Mouse (Mus musculus): ENCODE data around the gene Ttc23.

Ttc23 gene

DNA sequence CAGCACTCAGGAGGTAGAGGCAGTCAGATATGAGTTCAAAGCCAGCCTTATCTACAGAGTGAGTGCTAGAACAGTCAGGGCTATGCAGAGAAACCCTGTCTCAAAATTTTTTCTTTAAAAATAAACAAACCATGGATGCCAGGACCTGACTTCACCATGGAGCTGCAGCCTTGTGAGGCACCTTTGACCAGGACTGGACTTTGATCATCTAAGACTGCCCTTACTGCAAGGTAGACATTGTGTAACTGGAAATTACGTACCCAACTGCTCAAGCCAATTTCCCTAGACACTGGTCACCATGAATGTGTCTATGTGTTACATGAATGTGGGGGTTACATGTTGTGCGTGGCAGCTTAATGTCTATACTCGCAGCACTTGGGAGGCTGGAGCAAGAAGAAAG is 13.0 kb upstream of the Ttc23 start:
- ChIA-PET POLR2A (interaction anchor here in 3 of 4 experiments (0.8 to 3.7 kb wide), 3 partner anchors 8 to 20 kb away, joined by 3 to 12 read pairs (median 4); partner anchors contain the start of gene Lrrc28 (in 2 of the 3)), CTCF (no interaction called here)

DNA sequence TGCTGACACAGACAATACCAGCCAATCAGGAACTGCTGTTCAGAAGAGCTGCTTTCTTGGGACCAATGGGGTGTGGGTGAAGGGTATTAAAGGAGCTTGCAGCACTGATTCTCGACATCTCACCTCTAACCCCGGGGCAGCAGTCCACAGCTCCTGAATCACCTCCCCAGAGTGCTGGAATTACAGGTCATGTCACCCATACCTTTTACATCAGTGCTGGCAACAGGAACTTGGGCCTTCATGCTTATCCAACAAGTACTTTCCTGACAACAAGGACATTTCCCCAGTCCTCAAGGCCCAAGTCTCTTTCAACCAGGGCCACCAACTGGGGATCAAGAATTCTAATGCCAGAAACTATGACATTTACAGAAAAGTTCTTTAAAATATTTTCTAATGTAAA is 11.0 kb upstream of the Ttc23 start:
- POLR2A ChIA-PET = interaction anchor here in 1 of 4 experiments (0.8 kb wide), 1 partner anchor 262 kb away, joined by 3 read pairs; no protein-coding TSS in a partner anchor
- CTCF ChIA-PET = interaction anchor here in 1 of 4 experiments (0.7 kb wide), 1 partner anchor 874 kb away, joined by 3 read pairs; no protein-coding TSS in a partner anchor

DNA sequence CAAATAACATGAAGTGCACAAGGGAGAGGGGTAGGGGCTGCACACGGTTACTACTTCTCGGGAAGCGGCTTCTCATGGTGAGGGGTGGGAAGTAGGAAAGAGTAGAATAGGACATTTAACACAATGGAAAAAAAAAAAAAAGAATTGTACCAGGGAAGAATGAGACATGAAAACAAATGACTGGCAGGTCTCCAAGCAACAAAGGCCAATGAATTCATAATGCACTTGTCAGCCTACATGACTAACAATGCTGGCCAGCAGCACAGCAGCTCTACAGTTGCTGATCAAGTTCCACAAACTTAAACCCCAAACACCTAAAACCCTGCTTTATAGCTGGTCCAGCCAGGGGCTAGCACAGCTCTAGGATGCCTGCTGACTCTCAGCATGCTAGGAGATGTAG is 8.2 kb upstream of the Ttc23 start:
- POLR2A ChIA-PET = interaction anchor here in 2 of 4 experiments (0.7 to 0.9 kb wide), 3 partner anchors 21 to 32 kb away, joined by 3 read pairs; no protein-coding TSS in a partner anchor
- CTCF ChIA-PET = interaction anchor here in 1 of 4 experiments (0.5 to 0.6 kb wide), 2 partner anchors 102 to 440 kb away, joined by 14 to 24 read pairs; no protein-coding TSS in a partner anchor

DNA sequence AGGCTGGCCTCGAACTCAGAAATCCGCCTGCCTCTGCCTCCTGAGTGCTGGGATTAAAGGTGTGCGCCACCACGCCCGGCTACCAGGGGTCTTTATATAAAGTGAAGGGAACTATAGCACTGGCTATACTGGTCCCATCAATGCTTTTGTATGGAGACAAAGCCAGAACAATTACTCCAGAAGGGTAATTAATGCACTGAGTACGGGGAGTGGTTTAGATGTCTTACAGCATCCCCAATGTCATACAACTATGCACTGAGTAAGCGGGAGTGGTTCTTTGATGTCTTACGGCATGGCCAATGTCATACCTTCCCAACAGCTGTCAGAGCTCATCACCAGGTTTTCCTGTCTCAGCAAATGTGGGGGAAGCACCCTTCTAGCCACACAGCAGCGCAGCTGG is 4.3 kb upstream of the Ttc23 start:
- ChIA-PET CTCF (interaction anchor here in 1 of 4 experiments (0.6 kb wide), 1 partner anchor 14 kb away, joined by 3 read pairs; no protein-coding TSS in a partner anchor), POLR2A (interaction anchor here in 3 of 4 experiments (0.7 to 2.7 kb wide), 13 partner anchors 10 to 644 kb away, joined by 3 to 12 read pairs (median 4); no protein-coding TSS in a partner anchor)

DNA sequence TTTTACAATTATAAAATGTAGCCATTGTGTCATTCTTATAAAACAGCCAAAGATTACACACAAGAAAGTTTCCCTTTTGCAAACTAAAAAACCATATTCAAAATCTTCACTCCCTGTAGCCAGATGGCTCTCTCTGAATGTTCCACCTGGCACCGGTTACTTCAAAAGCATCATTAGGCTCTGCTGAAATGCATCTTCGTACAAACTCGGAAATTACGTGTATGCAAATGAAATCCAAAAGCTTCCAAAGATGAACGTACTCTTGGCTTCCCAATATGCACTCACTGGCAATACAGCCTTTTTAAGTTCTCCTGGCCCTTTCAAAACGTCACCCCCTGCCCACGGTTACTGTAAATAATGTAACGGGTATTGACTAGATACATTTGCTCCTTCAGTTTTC is 2.9 kb upstream of the Ttc23 start:
- POLR2A ChIA-PET = interaction anchor here in 1 of 4 experiments (0.8 to 2.7 kb wide), 3 partner anchors 16 to 22 kb away, joined by 3 to 9 read pairs (median 4); no protein-coding TSS in a partner anchor
- CTCF ChIA-PET = interaction anchor here in 1 of 4 experiments (1.5 kb wide), 1 partner anchor 15 kb away, joined by 4 read pairs; no protein-coding TSS in a partner anchor

DNA sequence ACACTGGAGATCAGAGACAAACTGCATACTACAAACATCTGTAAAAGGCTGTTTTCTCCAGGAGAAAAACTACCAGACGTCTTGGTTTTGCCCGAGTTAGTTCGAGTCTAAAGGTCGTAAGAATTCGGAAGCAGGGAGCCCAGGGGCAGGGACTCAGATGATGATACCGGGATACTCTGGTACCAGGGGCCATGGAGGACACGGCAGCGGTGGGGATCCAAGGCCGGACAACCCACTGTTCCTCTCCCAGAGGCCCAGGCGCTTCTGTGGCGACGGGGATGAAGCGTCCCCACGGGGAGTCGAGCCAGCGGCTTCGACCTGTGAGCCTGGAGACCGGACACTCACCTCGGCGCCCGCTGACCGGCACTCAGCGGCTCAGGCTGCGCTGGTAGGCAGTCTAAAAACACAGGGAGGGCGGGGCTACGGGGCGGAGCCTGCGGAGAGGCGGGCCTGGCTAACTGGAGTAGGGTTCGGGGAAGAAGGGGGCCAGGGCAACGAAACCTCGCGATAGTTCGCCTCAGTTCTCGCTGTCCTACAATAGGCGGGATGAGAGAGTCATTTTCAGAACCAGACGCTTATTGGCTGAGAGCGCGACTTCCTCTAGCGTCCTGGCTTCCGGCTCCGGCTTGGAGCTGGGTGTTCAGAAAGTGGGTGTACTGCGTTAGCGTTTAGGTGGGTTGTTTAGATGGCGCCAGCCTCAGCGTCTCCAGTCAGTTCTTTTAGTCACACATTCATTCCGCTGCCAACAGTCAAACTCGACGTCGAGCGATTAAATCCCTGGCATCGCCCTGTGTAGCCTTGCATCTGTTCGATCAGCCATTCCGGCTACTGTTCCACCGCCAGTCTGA is 2.2 kb upstream of the Ttc23 start, which contains the start of gene Lrrc28:
Lrrc28 (minus strand) TSS at position 436 of the 848 bp plus-strand sequence.
- POLR2A ChIA-PET = interaction anchor here (0.6 to 2.7 kb wide), 33 partner anchors 10 to 1217 kb away, joined by 3 to 36 read pairs (median 4); partner anchors contain the start of genes Aldh1a3 (in 1 of the 4), Igf1r (in 1 of the 4) and Synm (in 1 of the 4)

DNA sequence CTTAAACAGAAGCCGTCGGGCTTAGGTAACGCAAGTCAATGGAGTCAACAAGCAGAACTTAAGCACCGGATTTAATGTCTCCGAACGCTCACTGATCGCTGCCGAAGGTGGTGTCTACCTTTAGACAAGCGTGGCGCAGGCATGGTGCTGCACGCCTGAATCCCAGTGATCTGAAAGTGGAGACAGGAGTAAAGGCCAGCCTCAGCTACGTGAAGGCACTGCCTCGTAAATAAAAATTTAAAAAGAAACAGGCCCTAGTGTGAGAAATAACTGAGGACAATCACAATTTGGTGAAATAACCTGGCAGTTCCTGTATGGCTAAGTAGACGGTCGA is 1.6 kb upstream of the Ttc23 start:
- ChIA-PET CTCF (interaction anchor here in 2 of 4 experiments (0.8 to 1.5 kb wide), 4 partner anchors 16 to 657 kb away, joined by 3 to 4 read pairs (median 4); no protein-coding TSS in a partner anchor), POLR2A (interaction anchor here in 3 of 4 experiments (0.6 to 2.7 kb wide), 29 partner anchors 9 to 1218 kb away, joined by 3 to 36 read pairs (median 4); partner anchors contain the start of genes Aldh1a3 (in 1 of the 3), Igf1r (in 1 of the 3) and Synm (in 1 of the 3))

More for the DNA sequence above, 2.2 kb upstream of the Ttc23 start, which contains the start of gene Lrrc28:
- CTCF ChIA-PET = interaction anchor here in 2 of 4 experiments (0.6 to 1.5 kb wide), 5 partner anchors 15 to 984 kb away, joined by 3 to 4 read pairs (median 4); no protein-coding TSS in a partner anchor

DNA sequence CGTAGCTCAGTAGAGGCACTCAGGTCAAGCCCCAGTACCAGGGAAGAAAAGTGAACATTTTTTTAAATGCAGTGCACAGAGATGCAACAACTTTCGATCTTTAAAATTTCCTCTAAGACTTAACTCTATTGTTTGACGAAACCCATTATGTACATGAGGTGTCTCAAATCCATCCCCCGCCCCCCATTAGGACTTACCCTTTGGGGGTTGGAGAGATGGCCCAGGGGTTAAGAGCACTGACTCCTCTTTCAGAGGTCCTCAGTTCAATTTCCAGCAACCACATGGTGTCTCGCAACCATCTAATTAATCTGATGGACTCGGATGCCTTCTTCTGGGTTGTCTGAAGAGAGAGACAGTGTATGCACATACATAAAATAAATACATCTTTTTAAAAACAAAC is 1.1 kb upstream of the Ttc23 start:
- POLR2A ChIA-PET = interaction anchor here in 3 of 4 experiments (0.7 to 2.7 kb wide), 21 partner anchors 9 to 957 kb away, joined by 3 to 36 read pairs (median 6); no protein-coding TSS in a partner anchor
- CTCF ChIA-PET = interaction anchor here in 2 of 4 experiments (0.8 to 1.9 kb wide), 3 partner anchors 16 to 113 kb away, joined by 3 to 7 read pairs (median 4); partner anchors contain the start of gene Synm (in 1 of the 2)

DNA sequence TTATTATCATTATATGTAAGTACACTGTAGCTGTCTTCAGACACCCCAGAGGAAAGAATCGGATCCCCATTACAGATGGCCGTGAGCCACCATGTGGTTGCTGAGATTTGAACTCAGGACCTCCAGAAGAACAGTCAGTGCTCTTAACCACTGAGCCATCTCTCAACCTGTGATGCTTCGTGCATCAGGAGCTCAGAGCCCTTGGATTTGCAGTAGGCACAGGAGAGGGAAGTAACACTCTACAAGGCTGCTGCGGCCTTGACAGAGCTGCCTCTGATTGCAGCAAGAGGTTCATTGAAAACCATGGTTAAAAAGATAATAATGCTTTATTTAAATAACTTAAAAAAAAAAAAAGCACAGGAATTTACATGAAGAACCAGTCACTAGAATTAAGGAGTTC is 1.2 kb downstream of the Ttc23 start:
- POLR2A ChIA-PET = interaction anchor here in 1 of 4 experiments (1.0 to 1.6 kb wide), 3 partner anchors 15 to 23 kb away, joined by 3 to 4 read pairs (median 3); no protein-coding TSS in a partner anchor

DNA sequence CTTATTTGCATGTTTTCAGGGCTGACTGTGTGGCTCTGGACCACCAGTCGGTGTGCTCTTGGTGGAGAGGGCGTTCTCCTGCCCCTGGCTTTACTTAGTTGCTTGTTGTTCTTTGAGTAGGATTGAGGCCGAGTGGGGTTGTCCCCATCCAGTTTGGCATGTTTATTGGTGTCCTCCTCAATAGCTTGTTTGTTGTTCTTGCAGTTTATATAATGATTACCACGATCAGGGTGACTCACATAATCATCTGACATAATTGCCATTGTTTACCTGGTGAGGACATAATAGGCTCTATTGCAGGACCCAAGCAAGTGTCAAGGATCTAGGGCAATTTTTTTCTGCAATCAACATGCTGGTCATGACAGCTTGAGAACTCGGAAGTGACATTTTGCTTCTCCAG is 5.0 kb downstream of the Ttc23 start:
- ChIA-PET CTCF (no interaction called here), POLR2A (interaction anchor here in 1 of 4 experiments (1.3 to 3.0 kb wide), 2 partner anchors 12 to 20 kb away, joined by 3 to 14 read pairs; no protein-coding TSS in a partner anchor)

More for the DNA sequence above, 1.2 kb downstream of the Ttc23 start:
- CTCF ChIA-PET = no interaction called here

DNA sequence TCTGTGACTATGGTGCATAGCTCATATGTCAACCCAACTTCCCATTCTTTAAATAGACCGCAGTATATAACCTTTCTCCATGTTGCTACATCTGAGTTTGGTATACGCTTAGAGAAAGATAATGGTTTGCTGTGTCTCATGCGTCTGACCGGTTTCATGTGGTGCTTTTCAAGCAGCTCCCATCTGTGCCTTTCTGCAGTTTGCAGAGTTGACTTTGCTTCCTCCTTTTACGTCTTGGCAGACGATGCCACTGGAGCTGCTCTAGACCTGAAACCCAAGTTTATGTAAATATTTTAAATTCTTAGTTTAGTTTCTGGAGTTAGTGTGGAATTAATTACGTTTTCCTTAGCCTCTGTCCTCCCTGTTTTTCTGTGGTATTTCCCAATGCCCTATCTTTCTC is 7.5 kb downstream of the Ttc23 start:
- CTCF ChIA-PET = interaction anchor here in 3 of 4 experiments (0.6 to 1.7 kb wide), 4 partner anchors 18 to 79 kb away, joined by 3 to 5 read pairs (median 3); no protein-coding TSS in a partner anchor
- POLR2A ChIA-PET = interaction anchor here in 3 of 4 experiments (0.6 to 3.6 kb wide), 13 partner anchors 8 to 105 kb away, joined by 3 to 36 read pairs (median 4); partner anchors contain the start of genes Lrrc28 (in 3 of the 3), Ttc23 (in 2 of the 3) and Synm (in 1 of the 3)

DNA sequence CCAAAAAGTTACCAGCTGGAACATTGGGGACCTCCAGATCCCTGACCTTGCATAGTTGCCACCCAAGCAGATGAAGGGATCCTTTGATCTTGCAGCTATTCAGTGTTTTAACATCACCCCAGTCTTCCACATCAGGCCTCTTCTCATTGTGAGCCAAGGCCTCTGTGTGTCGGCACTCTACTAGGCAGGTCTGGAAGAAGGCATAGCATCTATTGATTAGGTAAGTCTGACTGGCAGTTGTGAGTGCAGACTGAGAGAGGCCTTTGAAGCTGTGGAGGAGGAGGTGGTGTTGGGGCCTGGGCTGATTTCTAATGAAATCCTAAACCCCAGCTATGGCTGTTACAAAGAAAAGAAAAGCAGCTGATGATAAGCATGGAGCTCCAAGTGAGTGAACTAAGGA is 8.0 kb downstream of the Ttc23 start:
- POLR2A ChIA-PET = interaction anchor here in 3 of 4 experiments (0.8 to 3.6 kb wide), 13 partner anchors 8 to 105 kb away, joined by 3 to 36 read pairs (median 4); partner anchors contain the start of genes Lrrc28 (in 3 of the 3), Ttc23 (in 3 of the 3) and Synm (in 1 of the 3)
- CTCF ChIA-PET = interaction anchor here in 3 of 4 experiments (0.6 to 1.7 kb wide), 3 partner anchors 17 to 39 kb away, joined by 3 to 5 read pairs (median 3); no protein-coding TSS in a partner anchor

DNA sequence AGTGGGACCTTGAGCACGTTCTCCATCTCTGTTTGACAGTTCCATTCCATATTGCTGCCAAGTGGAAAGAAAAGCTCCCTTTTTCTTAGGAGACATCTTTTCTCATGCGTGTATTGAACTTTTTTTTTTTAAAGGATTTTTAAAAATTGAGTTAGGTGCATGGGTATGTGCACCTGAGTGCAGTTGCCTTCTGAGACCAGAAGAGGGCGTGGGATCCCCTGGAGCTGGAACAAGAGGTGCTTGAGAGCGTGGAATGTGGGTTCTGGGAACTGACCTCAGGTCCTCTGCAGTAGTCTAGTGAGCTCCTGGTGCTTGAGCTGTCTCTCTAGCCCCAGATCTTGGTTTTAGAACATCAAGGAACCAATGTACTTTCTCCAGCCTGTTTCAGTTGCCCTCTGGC is 10.9 kb downstream of the Ttc23 start:
- POLR2A ChIA-PET = interaction anchor here in 2 of 4 experiments (0.6 to 1.7 kb wide), 5 partner anchors 9 to 472 kb away, joined by 3 to 8 read pairs (median 4); partner anchors contain the start of gene Lrrc28 (in 2 of the 2)
- CTCF ChIA-PET = interaction anchor here (0.5 to 2.9 kb wide), 9 partner anchors 8 to 313 kb away, joined by 3 to 11 read pairs (median 4); partner anchors contain the start of genes Synm (in 2 of the 4) and Ttc23 (in 1 of the 4)

DNA sequence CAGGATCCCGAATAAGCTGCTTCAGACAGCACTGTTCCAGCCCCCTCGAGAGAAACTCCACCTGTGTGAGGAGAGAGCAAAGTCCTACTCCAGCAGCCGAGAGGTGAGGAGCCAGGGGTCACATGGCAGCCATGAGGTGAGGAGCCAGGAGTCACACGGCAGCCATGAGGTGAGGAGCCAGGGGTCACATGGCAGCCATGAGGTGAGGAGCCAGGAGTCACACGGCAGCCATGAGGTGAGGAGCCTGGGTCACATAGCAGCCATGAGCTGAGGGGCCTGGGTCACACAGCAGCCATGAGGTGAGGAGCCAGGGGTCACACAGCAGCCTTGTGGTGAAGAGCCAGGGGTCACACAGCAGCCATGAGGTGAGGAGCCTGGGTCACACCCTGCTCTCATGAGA is 15.2 kb downstream of the Ttc23 start:
- ChIA-PET CTCF (interaction anchor here in 2 of 4 experiments (1.4 to 1.7 kb wide), 3 partner anchors 10 to 97 kb away, joined by 4 to 6 read pairs (median 4); partner anchors contain the start of gene Synm (in 1 of the 2)), POLR2A (interaction anchor here in 3 of 4 experiments (0.7 to 4.4 kb wide), 12 partner anchors 8 to 97 kb away, joined by 3 to 14 read pairs (median 4); partner anchors contain the start of genes Lrrc28 (in 2 of the 3), Ttc23 (in 2 of the 3) and Synm (in 1 of the 3))

DNA sequence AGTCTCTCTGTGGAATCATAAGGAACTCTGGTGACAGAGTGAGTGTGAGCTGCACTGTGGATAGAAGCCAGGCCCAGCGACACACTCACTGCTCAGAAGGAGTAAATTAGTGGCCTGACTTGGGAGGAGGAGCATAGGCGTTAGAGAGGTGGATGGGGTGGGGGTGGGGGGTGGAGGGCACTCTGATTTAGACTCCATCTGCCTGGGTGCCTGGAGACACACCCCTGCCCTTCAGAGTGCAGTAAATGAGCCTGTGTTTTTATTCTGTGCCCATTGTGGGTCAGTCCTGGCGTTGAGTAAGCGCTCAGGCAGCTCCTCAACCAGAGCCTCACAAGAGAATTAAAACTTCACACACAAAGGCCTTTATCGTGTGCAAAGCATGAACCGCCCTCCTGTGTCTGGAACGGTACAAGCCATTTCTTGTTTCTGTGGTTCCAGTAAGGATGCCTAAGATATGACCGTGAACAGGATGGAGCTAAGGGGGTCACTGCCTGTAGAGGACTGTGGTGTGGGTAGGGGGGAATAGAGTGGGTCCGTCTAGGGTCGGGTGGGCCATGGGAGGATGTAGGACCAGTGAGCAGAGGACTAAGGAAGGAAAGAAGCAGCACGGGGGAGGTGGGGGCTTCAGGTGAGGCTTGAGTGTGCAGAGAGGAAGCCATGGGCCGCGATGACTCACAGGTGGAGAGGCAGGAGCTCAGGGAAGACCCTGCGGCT is 16.9 kb downstream of the Ttc23 start:
- CTCF ChIA-PET = interaction anchor here in 3 of 4 experiments (0.6 to 1.7 kb wide), 6 partner anchors 8 to 124 kb away, joined by 3 to 6 read pairs (median 4); partner anchors contain the start of gene Synm (in 2 of the 3)
- POLR2A ChIA-PET = interaction anchor here in 3 of 4 experiments (0.6 to 4.4 kb wide), 15 partner anchors 8 to 478 kb away, joined by 3 to 14 read pairs (median 4); partner anchors contain the start of genes Lrrc28 (in 2 of the 3) and Ttc23 (in 1 of the 3)

DNA sequence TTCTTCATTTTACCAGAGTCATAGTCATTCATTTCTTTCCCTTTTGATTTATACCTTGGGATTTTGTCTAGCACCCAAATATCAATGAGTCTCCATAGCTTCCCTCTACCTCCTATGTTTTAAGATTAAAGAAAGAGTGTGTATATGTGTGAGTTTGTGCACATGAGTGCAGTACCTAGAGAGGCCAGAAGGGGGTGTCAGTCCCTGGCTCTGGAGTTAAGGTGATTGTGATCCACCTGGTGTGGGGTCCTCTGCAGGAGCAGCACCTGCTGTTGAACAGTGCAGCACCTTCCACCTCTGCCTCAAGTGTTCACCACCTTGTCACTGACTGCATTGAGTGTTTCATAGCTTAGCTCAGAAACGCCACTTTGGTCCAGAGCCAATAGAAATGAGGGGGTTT is 23.8 kb downstream of the Ttc23 start:
- POLR2A ChIA-PET = interaction anchor here in 1 of 4 experiments (0.5 kb wide), 1 partner anchor 32 kb away, joined by 3 read pairs; no protein-coding TSS in a partner anchor
- CTCF ChIA-PET = interaction anchor here in 3 of 4 experiments (0.6 to 2.0 kb wide), 6 partner anchors 12 to 161 kb away, joined by 3 to 11 read pairs (median 4); partner anchors contain the start of gene Synm (in 2 of the 3)
